Mouse (Mus musculus) adrenal gland, adult (tissue): ENCODE results near the gene Plekha6.

ENCODE experiments used
- DNase-seq, 2 experiments: peaks; one replicate each; pipeline ENCODE4 v3.0.0; 2022 to 2023; ENCODE audit warnings: low spot score in 1 of 2; ENCODE audit not compliant: inconsistent age in 2 of 2

Gene Plekha6

DNA sequence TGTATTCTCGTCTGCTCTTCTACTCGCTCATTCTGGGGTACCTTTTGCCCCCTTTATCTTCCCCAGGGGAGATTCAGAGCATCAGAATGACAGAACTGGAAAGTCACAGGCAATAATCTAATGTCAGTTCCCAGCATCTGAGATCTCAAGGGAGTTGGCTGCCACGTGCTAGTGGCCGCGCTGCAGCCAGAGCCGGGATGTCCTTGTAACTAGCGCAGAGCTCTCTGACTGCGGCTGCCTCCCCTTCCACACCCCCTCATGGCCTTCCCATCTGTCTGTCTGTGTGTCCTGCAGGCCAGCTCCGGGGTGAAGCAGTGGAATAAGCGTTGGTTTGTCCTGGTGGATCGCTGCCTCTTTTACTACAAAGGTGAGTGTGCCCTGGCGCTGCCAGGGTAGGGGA lies 100.4 kb downstream of the Plekha6 start:
- DNase-seq, result peak; percentile 74 to 84

GRCm38 (mm10) chr1:133265114-133265766 lies 101.2 kb downstream of the Plekha6 start:
- DNase-seq, result no peak

DNA sequence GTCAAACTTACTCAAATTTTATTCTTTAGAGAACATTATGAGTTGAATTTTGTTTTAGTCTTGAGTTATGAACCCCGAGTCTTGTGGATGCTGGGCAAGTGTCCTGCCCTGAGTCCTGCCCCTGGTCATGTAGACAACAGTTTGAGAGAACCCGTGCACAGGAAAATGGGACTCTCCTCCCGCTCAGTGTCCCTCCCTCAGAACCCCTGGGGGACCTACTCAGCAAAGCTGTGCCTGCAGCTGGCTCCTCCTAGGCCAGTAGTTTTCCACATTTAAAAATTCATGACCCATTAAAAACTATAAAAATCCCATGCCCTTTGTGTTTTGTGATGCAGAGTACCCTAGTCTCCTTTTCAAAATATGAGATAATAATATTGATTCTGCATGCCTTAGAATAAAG lies 103.1 kb downstream of the Plekha6 start:
- no peak for DNase-seq

DNA sequence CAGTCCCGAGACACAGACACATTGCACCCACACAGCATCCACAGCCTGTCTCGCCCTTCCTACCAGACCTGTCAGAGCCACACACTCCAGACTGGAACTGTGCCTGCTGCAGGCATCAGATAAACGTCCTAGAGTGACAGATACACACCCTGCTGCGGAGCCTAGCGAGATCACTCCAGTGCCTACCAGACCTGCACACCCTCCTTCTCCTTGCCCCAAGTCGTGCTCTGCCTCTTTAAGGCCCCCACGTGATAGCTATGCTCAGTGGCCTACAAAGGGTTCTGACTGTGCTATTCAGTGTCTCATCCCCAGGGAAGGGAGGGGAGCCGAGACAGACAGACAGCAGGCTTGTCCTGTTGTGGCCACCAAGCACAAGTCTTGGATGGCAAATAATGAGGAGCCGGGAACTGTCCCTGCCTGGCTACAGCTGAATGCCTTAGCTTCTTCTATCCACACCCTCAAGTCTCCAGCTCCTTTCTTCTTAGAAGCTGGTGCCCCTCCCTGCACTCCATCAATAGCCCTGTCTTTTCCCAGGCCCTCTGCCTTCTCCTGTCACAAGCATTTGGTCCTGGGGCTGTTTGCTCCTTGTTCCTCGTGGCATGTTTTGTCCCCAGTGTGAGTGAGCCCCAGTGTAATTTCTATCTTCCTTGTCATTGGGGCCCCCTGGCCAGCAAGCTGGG lies 103.9 kb downstream of the Plekha6 start:
- DNase-seq, result peak in 1 of 2 experiments; percentile 52

DNA sequence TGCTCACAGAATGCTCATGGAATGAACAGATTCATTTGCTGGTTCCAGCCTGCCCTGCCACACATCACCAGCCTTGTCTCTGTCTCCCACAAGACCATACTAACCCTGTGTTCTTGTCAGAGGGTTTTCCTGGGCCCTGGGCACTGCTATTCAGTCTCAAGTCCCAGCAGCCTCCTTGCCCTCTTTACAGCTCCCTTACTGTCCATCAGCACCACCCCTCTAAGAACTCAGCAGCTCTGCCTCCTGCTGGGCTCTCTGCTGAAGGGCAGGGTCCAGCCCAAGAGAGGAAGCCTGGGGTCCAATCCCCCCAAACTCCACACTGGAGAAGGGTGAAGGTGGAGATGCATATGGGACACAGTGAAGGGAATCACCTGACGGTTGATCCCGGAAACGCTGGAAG lies 104.5 kb downstream of the Plekha6 start:
- no peak for DNase-seq

GRCm38 (mm10) chr1:133270336-133270735 lies 106.3 kb downstream of the Plekha6 start:
- peak; percentile 61 to 73 for DNase-seq

GRCm38 (mm10) chr1:133274163-133274562 lies 110.2 kb downstream of the Plekha6 start:
- DNase-seq, result no peak

DNA sequence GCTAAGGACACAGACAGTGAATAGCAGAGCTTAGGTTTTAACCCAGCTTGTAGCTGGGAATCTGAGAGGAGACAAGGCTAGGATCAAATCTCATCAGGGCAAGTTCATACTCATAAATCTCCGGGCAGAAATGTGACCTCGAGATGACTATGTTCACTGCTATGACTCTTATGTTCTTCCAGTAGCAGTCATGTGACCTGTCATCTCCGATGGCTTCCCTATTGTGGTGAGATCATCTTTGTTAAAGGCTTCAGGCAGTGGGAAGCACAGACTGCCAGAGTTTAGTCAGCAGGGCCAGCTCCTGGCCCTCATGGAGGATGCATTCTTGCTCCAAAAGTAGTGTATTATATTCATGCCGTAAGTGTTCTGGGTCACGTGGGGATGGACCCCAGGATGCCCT lies 113.0 kb downstream of the Plekha6 start:
- DNase-seq, result peak; percentile 54 to 72

GRCm38 (mm10) chr1:133278539-133278938 lies 114.5 kb downstream of the Plekha6 start:
- no peak for DNase-seq

GRCm38 (mm10) chr1:133278946-133279631 lies 115.1 kb downstream of the Plekha6 start:
- no peak for DNase-seq

DNA sequence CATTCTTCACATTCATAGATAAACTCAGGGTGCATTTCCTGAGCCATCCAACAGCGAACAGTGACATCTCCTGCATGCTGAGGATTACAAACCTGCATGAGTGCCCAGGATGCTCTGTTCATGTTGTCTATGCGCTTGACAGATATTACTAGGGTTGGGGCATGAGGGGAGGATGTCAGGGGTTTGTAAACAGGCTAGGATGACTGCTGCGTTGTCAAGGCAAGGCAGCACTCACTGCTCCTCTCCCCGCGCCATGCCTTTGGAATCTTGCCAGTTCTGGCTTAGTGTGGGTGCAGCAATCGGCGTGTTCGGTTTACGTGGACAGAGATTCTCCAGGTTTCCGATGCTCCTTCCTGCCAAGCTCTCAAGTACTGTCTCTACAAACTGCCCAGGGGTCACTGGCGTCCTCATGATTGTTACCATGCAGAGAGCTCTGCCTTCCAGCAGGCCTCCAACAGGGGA lies 115.7 kb downstream of the Plekha6 start:
- DNase-seq, result no peak

- no peak for DNase-seq
These were observed 116.5 kb downstream of the Plekha6 start for GRCm38 (mm10) chr1:133280537-133280936.

- DNase-seq, result no peak
These were observed 121.9 kb downstream of the Plekha6 start for GRCm38 (mm10) chr1:133285907-133286306.

- no peak for DNase-seq
These were observed 123.0 kb downstream of the Plekha6 start for GRCm38 (mm10) chr1:133287051-133287450.

DNA sequence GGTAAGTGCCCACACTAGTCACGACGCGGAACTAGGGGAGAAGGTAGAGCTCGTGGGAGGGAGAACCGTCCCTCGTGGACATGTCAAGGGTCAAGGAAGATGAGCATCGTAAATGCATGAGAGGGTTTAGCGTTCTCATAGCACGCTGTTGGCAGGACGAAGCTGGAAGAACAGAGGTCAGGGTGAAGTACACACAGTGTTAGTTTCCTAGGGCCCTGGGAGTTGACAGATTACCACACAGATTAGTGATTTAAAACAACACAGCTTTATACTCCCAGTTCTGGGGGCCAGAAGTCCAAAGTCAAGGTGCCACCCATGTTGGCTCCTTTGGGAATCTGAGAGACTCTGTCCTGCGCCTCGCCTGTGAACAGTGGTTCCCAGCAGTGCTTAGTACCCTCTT lies 123.9 kb downstream of the Plekha6 start:
- no peak for DNase-seq

DNA sequence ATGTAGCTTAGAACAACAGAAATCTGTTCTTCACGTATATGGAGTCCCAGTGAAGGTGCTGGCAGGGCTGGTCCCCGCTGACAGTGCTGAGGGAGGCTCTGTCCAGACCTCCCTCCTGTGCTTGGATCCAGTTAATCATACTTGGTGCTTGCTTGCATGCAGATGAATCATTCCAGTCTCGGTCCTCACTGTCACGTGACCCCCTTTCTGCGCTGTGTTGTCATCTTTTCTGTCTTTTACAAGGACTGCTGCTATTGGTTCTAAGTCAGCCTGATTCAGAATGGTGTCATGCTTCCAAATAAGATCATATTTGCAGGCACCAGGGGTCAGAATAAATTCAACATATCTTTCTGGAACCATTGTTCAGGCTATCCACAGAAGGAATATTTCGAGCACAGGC lies 127.9 kb downstream of the Plekha6 start:
- peak in 1 of 2 experiments; percentile 52 for DNase-seq

GRCm38 (mm10) chr1:133292608-133293007 lies 128.6 kb downstream of the Plekha6 start:
- no peak for DNase-seq

DNA sequence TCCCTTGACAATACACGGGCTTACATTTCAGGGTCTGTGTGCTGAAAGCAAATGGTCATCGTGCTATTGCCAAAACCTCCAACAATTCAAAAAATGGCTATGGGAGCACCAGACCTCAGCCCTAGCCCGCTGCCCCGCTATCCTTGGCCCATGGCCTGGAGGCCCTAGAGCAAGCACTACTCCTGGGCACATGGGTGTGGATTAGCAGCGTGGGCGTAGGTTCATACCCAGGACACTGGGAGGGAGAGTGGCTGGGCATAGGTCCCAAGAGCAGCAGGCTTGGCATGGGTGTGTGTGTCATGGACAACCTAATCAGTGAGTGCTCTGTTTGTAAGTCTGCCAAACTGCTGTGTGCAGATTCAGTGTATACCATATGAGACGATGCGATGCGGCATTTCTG lies 132.4 kb downstream of the Plekha6 start:
- no peak for DNase-seq

- DNase-seq, result no peak
These were observed 134.8 kb downstream of the Plekha6 start for GRCm38 (mm10) chr1:133298816-133299215.

- peak; percentile 85 to 94 for DNase-seq
These were observed 138.5 kb downstream of the Plekha6 start for GRCm38 (mm10) chr1:133302540-133302939.

- DNase-seq, result peak; percentile 85 to 92
These were observed 142.8 kb downstream of the Plekha6 start for GRCm38 (mm10) chr1:133306842-133307241.

DNA sequence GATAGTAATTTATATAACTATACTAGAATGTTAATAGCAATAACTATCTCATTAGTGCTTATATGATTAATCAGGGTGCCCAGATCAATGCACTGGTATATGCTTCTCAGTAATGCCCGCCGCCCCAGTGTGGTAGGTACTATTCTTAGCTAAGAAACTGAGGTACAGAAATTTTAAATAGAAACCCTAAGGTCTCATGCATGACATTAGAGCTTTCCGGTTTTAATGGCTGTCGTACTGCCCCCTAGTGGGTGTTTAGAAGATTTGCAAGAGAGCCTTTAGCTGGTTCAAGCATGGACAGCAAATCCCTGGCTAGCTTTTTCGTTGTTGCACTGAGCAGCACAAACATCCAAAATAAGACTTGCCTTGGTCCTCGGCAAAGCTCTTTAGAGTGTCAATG lies 143.3 kb downstream of the Plekha6 start:
- peak; percentile 46 to 81 for DNase-seq
